Mouse (Mus musculus) left cerebral cortex, adult 8-10 months (tissue): ENCODE data around the gene BC048403. TPM values are rescaled to one million over a fixed set of nuclear protein-coding genes. Genes with fewer than 3 reads are reported as not detected.

ENCODE experiments used
- DNase-seq, 2 experiments: peaks; one replicate each; pipeline ENCODE4 v3.0.0; 2022; ENCODE audit warnings: low spot score in 2 of 2
- total RNA-seq, 4 experiments: library from RNA; stranded (reverse); gene quantifications; 2 replicates each; pipeline ENCODE4 v1.2.4; 2022

The BC048403 gene
- total RNA-seq: 10 to 100 TPM; 10.7 to 11.5 (median 11.1) TPM

GRCm38 (mm10) chr10:121739548-121740505 lies at the start of gene BC048403:
Gene BC048403 (plus strand): TSS chr10:121739937.
- peak; percentile 68 to 70 for DNase-seq

- no peak for DNase-seq
Measured at GRCm38 (mm10) chr10:121692944-121693579, 46.7 kb upstream of the BC048403 start.

- DNase-seq: no peak
Measured at GRCm38 (mm10) chr10:121694567-121694966, 45.2 kb upstream of the BC048403 start.

GRCm38 (mm10) chr10:121701296-121702248 lies 38.2 kb upstream of the BC048403 start:
- no peak for DNase-seq

- DNase-seq: no peak
Measured at GRCm38 (mm10) chr10:121703619-121704018, 36.1 kb upstream of the BC048403 start.

- DNase-seq: no peak
Measured at GRCm38 (mm10) chr10:121704871-121705270, 34.9 kb upstream of the BC048403 start.

GRCm38 (mm10) chr10:121705399-121706163 lies 34.2 kb upstream of the BC048403 start:
- DNase-seq: no peak

- no peak for DNase-seq
Measured at GRCm38 (mm10) chr10:121716862-121717261, 22.9 kb upstream of the BC048403 start.

GRCm38 (mm10) chr10:121718896-121719585 lies 20.7 kb upstream of the BC048403 start:
- no peak for DNase-seq

GRCm38 (mm10) chr10:121720701-121721100 lies 19.0 kb upstream of the BC048403 start:
- no peak for DNase-seq

GRCm38 (mm10) chr10:121726505-121726904 lies 13.2 kb upstream of the BC048403 start:
- DNase-seq: no peak

- no peak for DNase-seq
Measured at GRCm38 (mm10) chr10:121727151-121727550, 12.6 kb upstream of the BC048403 start.

GRCm38 (mm10) chr10:121728226-121728625 lies 11.5 kb upstream of the BC048403 start:
- DNase-seq: no peak

GRCm38 (mm10) chr10:121731048-121731725 lies 8.6 kb upstream of the BC048403 start:
- no peak for DNase-seq

GRCm38 (mm10) chr10:121732542-121732941 lies 7.2 kb upstream of the BC048403 start:
- no peak for DNase-seq

GRCm38 (mm10) chr10:121737256-121737655 lies 2.5 kb upstream of the BC048403 start:
- DNase-seq: no peak

GRCm38 (mm10) chr10:121742336-121742735 lies 2.6 kb downstream of the BC048403 start:
- DNase-seq: no peak

GRCm38 (mm10) chr10:121750175-121750574 lies 10.4 kb downstream of the BC048403 start:
- peak; percentile 32 to 62 for DNase-seq

- no peak for DNase-seq
Measured at GRCm38 (mm10) chr10:121754237-121754636, 14.5 kb downstream of the BC048403 start.
